Mouse (Mus musculus) heart, embryonic 16.5 days (tissue): Measurements from ENCODE around the gene Lgals12. TPM values are rescaled to one million over a fixed set of nuclear protein-coding genes. Genes with fewer than 3 reads are reported as not detected.

Experiments used
- ATAC-seq: fragments of 200-750 bp; cut with Nextera tagmentation; replicated peaks from 2 replicates; pipeline ENCODE4 v1.8.0; 2017; ENCODE audit warnings: moderate number of reproducible peaks; ENCODE audit not compliant: insufficient read depth, low FRiP score; ENCODE audit errors: extremely low read depth
- H3K27ac ChIP-seq: fragments of 300-500 bp; sonication (generic); 2 replicates; pipeline ENCODE4 v1.5.1; 2014; ENCODE audit warnings: mild to moderate bottlenecking, low read length, control low read depth, moderate library complexity
- H3K27me3 ChIP-seq: fragments of 300-500 bp; sonication (generic); 2 replicates; pipeline ENCODE4 v1.6.1; 2014; ENCODE audit warnings: low read length, mixed read lengths; ENCODE audit not compliant: control insufficient read depth, insufficient read depth
- H3K36me3 ChIP-seq: fragments of 300-500 bp; sonication (generic); 2 replicates; pipeline ENCODE4 v1.6.1; 2014; ENCODE audit not compliant: control insufficient read depth, insufficient read depth
- H3K4me1 ChIP-seq: fragments of 300-500 bp; sonication (generic); 2 replicates; pipeline ENCODE4 v1.6.1; 2014; ENCODE audit warnings: low read length, mixed read lengths; ENCODE audit not compliant: control insufficient read depth, insufficient read depth
- H3K4me2 ChIP-seq: fragments of 300-500 bp; sonication (generic); 2 replicates; pipeline ENCODE4 v1.6.1; 2014; ENCODE audit warnings: low read depth, mild to moderate bottlenecking, control low read depth, low read length
- H3K4me3 ChIP-seq: fragments of 300-500 bp; sonication (generic); 2 replicates; pipeline ENCODE4 v1.5.1; 2014; ENCODE audit warnings: mild to moderate bottlenecking, control low read depth, low read length
- H3K9ac ChIP-seq: fragments of 300-500 bp; sonication (generic); 2 replicates; pipeline ENCODE4 v1.6.1; 2014; ENCODE audit warnings: low read length, control low read depth
- H3K9me3 ChIP-seq: fragments of 300-500 bp; sonication (generic); replicated peaks from 2 replicates; pipeline ENCODE4 v1.6.1; 2016; ENCODE audit warnings: low read length; ENCODE audit not compliant: control insufficient read depth
- WGBS: fragments of 180-500 bp; shearing (Covaris S2); extraction: QIAGEN DNeasy Blood & Tissue Kit; methylation state at CpG from one replicate; pipeline ENCODE4 v1.1.7; 2014; 5-methylcytosine and 5-hydroxymethylcytosine counted together
- polyA plus RNA-seq: library from polyadenylated mRNA; unstranded; fragments of >200 nt; fragmentation: Nextera tagmentation; extraction: Ambion mirVana; gene quantifications from 2 replicates; pipeline ENCODE4 v1.2.1, GENCODE M21; 2015

The Lgals12 gene
- 0.20 and 0.21 TPM in 2 replicates for polyA plus RNA-seq

GRCm38 (mm10) chr19:7606801-7607689 is at the start of gene Lgals12:
Lgals12 (minus strand) TSS chr19:7607193.
- Histone ChIP-seq H3K36me3 (no peaks in the 10 kb centered on the region), H3K9me3 (no peaks in the 10 kb centered on the region), H3K4me3 (peak within 1 kb of the TSS; percentile 41), H3K9ac (peak within 1 kb of the TSS; percentile 65), H3K27ac (peak within 1 kb of the TSS; percentile 29), H3K4me2 (peak within 1 kb of the TSS; percentile 75), H3K4me1 (peaks cover 24% of the 10 kb centered on the region), H3K27me3 (peaks cover 7% of the 10 kb centered on the region)
- ATAC-seq: peak; percentile 46; the same call in 1 of the 2 replicates
- 7% methylated on average over 15 of the region's 15 CpGs for WGBS

- no peak overlapping the region for H3K9ac ChIP-seq
- H3K9me3 ChIP-seq: no peaks in the 10 kb centered on the region
- H3K4me3 ChIP-seq: no peak overlapping the region
- no peak overlapping the region for H3K27ac ChIP-seq
- H3K4me2 ChIP-seq: no peak overlapping the region
- no peaks in the 10 kb centered on the region for H3K4me1 ChIP-seq
- ATAC-seq: no peak
- 81% methylated on average over 8 of the region's 8 CpGs for WGBS
- H3K27me3 ChIP-seq: no peaks in the 10 kb centered on the region
- H3K36me3 ChIP-seq: no peaks in the 10 kb centered on the region
These were observed 42.1 kb upstream of the Lgals12 start for GRCm38 (mm10) chr19:7648913-7649666.

GRCm38 (mm10) chr19:7633786-7634185 is 26.8 kb upstream of the Lgals12 start:
- no peak for ATAC-seq
- Histone ChIP-seq H3K4me1 (no peaks in the 10 kb centered on the region), H3K9ac (no peak overlapping the region), H3K4me3 (no peak overlapping the region), H3K27me3 (no peaks in the 10 kb centered on the region), H3K27ac (no peak overlapping the region), H3K36me3 (no peaks in the 10 kb centered on the region), H3K9me3 (no peaks in the 10 kb centered on the region), H3K4me2 (no peak overlapping the region)
- 57% methylated on average over 1 of the region's 1 CpGs for WGBS

GRCm38 (mm10) chr19:7633021-7633420 is 26.0 kb upstream of the Lgals12 start:
- no peaks in the 10 kb centered on the region for H3K27me3 ChIP-seq
- no peaks in the 10 kb centered on the region for H3K4me1 ChIP-seq
- no peak overlapping the region for H3K4me2 ChIP-seq
- no peak overlapping the region for H3K4me3 ChIP-seq
- H3K9me3 ChIP-seq: no peaks in the 10 kb centered on the region
- ATAC-seq: no peak
- H3K27ac ChIP-seq: no peak overlapping the region
- no peak overlapping the region for H3K9ac ChIP-seq
- H3K36me3 ChIP-seq: no peaks in the 10 kb centered on the region

- no peak for ATAC-seq
- H3K4me3 ChIP-seq: no peak overlapping the region
- H3K9ac ChIP-seq: no peak overlapping the region
- no peaks in the 10 kb centered on the region for H3K36me3 ChIP-seq
- peaks cover 8% of the 10 kb centered on the region; the same call in 1 of the 2 replicates for H3K27me3 ChIP-seq
- H3K4me2 ChIP-seq: peak overlapping the region; percentile 53
- no peak overlapping the region for H3K27ac ChIP-seq
- H3K4me1 ChIP-seq: no peaks in the 10 kb centered on the region
- no peaks in the 10 kb centered on the region for H3K9me3 ChIP-seq
- WGBS: 22% methylated on average over 7 of the region's 7 CpGs
These were observed 10.7 kb upstream of the Lgals12 start for GRCm38 (mm10) chr19:7617696-7618095.

- H3K4me2 ChIP-seq: no peak overlapping the region
- H3K27me3 ChIP-seq: peaks cover 8% of the 10 kb centered on the region; the same call in 1 of the 2 replicates
- no peak overlapping the region for H3K4me3 ChIP-seq
- no peaks in the 10 kb centered on the region for H3K36me3 ChIP-seq
- no peaks in the 10 kb centered on the region for H3K9me3 ChIP-seq
- ATAC-seq: no peak
- no peak overlapping the region for H3K9ac ChIP-seq
- WGBS: 63% methylated on average over 3 of the region's 3 CpGs
- no peak overlapping the region for H3K27ac ChIP-seq
- 0 out of 2 replicates have a peak, but pooled peaks cover 3% of the 10 kb centered on the region for H3K4me1 ChIP-seq
These were observed 10.1 kb upstream of the Lgals12 start for GRCm38 (mm10) chr19:7617085-7617484.

- H3K4me2 ChIP-seq: no peak overlapping the region
- no peak overlapping the region for H3K9ac ChIP-seq
- peaks cover 10% of the 10 kb centered on the region for H3K27me3 ChIP-seq
- 0 out of 2 replicates have a peak, but pooled peaks cover 5% of the 10 kb centered on the region for H3K4me1 ChIP-seq
- no peak for ATAC-seq
- H3K27ac ChIP-seq: no peak overlapping the region
- H3K9me3 ChIP-seq: no peaks in the 10 kb centered on the region
- 74% methylated on average over 5 of the region's 5 CpGs for WGBS
- H3K36me3 ChIP-seq: no peaks in the 10 kb centered on the region
- no peak overlapping the region for H3K4me3 ChIP-seq
These were observed 9.4 kb upstream of the Lgals12 start for GRCm38 (mm10) chr19:7616231-7616930.

GRCm38 (mm10) chr19:7613151-7613550 is 6.2 kb upstream of the Lgals12 start:
- no peak overlapping the region for H3K9ac ChIP-seq
- no peak overlapping the region for H3K4me3 ChIP-seq
- 84% methylated on average over 7 of the region's 7 CpGs for WGBS
- H3K36me3 ChIP-seq: no peaks in the 10 kb centered on the region
- peaks cover 5% of the 10 kb centered on the region; the same call in 1 of the 2 replicates for H3K4me1 ChIP-seq
- peaks cover 12% of the 10 kb centered on the region for H3K27me3 ChIP-seq
- no peak for ATAC-seq
- no peak overlapping the region for H3K27ac ChIP-seq
- no peak overlapping the region for H3K4me2 ChIP-seq
- H3K9me3 ChIP-seq: no peaks in the 10 kb centered on the region
